Mouse (Mus musculus) heart, postnatal 0 days (tissue): ENCODE data around the gene Foxp4. TPM values are rescaled to one million over a fixed set of nuclear protein-coding genes. Genes with fewer than 3 reads are reported as not detected.

Source experiments
- ATAC-seq: fragments of 200-750 bp; cut with Nextera tagmentation; 2 replicates; pipeline ENCODE4 v1.8.0; 2017; ENCODE audit warnings: low read depth, moderate number of reproducible peaks, moderate library complexity; ENCODE audit not compliant: insufficient read depth
- DNase-seq: peaks from one replicate; pipeline ENCODE4 v3.0.0-alpha.2; 2016; ENCODE audit warnings: low spot score
- H3K27ac ChIP-seq: fragments of 300-500 bp; sonication (generic); 2 replicates; pipeline ENCODE4 v1.5.1; 2014; ENCODE audit warnings: low read depth, mild to moderate bottlenecking
- H3K27me3 ChIP-seq: fragments of 300-500 bp; sonication (generic); 2 replicates; pipeline ENCODE4 v1.6.1; 2014; ENCODE audit warnings: low read length, mixed read lengths; ENCODE audit not compliant: control insufficient read depth, insufficient read depth
- H3K36me3 ChIP-seq: fragments of 300-500 bp; sonication (generic); replicated peaks from 2 replicates; pipeline ENCODE4 v1.6.1; 2014; ENCODE audit warnings: low read length, mixed read lengths; ENCODE audit not compliant: control insufficient read depth, insufficient read depth
- H3K4me1 ChIP-seq: fragments of 300-500 bp; sonication (generic); 2 replicates; pipeline ENCODE4 v1.6.1; 2014; ENCODE audit warnings: antibody characterized with exemption; ENCODE audit not compliant: control insufficient read depth, insufficient read depth
- H3K4me2 ChIP-seq: fragments of 300-500 bp; sonication (generic); 2 replicates; pipeline ENCODE4 v1.6.1; 2014; ENCODE audit warnings: low read depth, mild to moderate bottlenecking, low read length, moderate library complexity
- H3K4me3 ChIP-seq: fragments of 300-500 bp; sonication (generic); 2 replicates; pipeline ENCODE4 v1.5.1; 2014; ENCODE audit warnings: low read depth, low read length
- H3K9ac ChIP-seq: fragments of 300-500 bp; sonication (generic); replicated peaks from 2 replicates; pipeline ENCODE4 v1.6.1; 2014; ENCODE audit warnings: low read depth, low read length, mixed read lengths
- H3K9me3 ChIP-seq: fragments of 300-500 bp; sonication (generic); replicated peaks from 2 replicates; pipeline ENCODE4 v1.6.1; 2016; ENCODE audit warnings: low read length; ENCODE audit not compliant: control insufficient read depth
- CTCF ChIP-seq: IDR thresholded peaks from 2 replicates; pipeline ENCODE4 v1.5.1; 2016; ENCODE audit warnings: antibody characterized with exemption, control low read depth, low read depth
- EP300 ChIP-seq: IDR thresholded peaks from 2 replicates; pipeline ENCODE4 v1.6.1; 2016; ENCODE audit warnings: antibody characterized with exemption, low read depth
- WGBS: fragments of 180-500 bp; shearing (Covaris S2); extraction: QIAGEN DNeasy Blood & Tissue Kit; methylation state at CpG from one replicate; pipeline ENCODE4 v1.1.7; 2014; 5-methylcytosine and 5-hydroxymethylcytosine counted together
- polyA plus RNA-seq: library from polyadenylated mRNA; unstranded; fragments of >200 nt; fragmentation: Nextera tagmentation; extraction: Ambion mirVana; gene quantifications from 2 replicates; pipeline ENCODE4 v1.2.1, GENCODE M21; 2015
- total RNA-seq: library from RNA; depleted of rRNA; stranded (reverse); fragments of >200 nt; gene quantifications from 2 replicates; pipeline ENCODE4 v1.2.3, GENCODE M21; 2014; ENCODE audit warnings: low replicate concordance

The Foxp4 gene
- total and polyA plus RNA-seq, 2 experiments from 2014 or later: 3.3 to 21.0 TPM

- Histone ChIP-seq H3K36me3 (no peaks in the 10 kb centered on the region), H3K27me3 (peaks cover 6% of the 10 kb centered on the region; the same call in 1 of the 2 replicates), H3K27ac (no peak overlapping the region), H3K9me3 (no peaks in the 10 kb centered on the region), H3K4me3 (no peak overlapping the region), H3K4me2 (no peak overlapping the region), H3K9ac (no peak overlapping the region), H3K4me1 (peaks cover 3% of the 10 kb centered on the region; the same call in 1 of the 2 replicates)
- 84% methylated on average over 5 of the region's 5 CpGs for WGBS
- TF ChIP-seq EP300 (no peak), CTCF (no peak)
- no peak for DNase-seq
- no peak for ATAC-seq
These were observed 26.4 kb upstream of the Foxp4 start for GRCm38 (mm10) chr17:47950831-47951230.

DNA sequence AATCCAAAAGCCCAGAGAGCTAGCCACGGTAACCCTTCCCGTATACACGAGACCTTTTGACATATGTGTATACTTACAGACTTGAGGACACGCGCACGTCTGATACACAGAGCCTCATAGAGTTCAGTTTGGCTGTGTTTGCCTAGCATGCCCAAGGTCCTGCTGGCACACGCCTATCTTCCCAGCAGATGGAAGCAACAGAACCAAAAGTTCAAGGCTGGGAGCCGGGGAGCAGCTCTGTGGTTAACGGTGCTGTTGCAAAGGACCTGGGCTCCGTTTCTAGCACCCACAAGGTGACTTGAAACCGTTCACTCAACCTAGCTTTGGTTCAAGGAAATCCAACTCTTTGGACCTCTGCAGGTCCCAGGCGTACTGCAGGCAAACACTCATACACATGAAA is 25.0 kb upstream of the Foxp4 start:
- Histone ChIP-seq H3K4me3 (no peak overlapping the region), H3K4me2 (no peak overlapping the region), H3K27ac (no peak overlapping the region), H3K4me1 (no peaks in the 10 kb centered on the region), H3K9me3 (no peaks in the 10 kb centered on the region), H3K36me3 (no peaks in the 10 kb centered on the region), H3K9ac (no peak overlapping the region), H3K27me3 (peaks cover 6% of the 10 kb centered on the region; the same call in 1 of the 2 replicates)
- WGBS: 89% methylated on average over 12 of the region's 12 CpGs
- DNase-seq: no peak
- ATAC-seq: no peak
- TF ChIP-seq EP300 (no peak), CTCF (no peak)

- TF ChIP-seq CTCF: no peak
- no peak for TF ChIP-seq EP300
- Histone ChIP-seq H3K27ac (no peak overlapping the region), H3K27me3 (peaks cover 6% of the 10 kb centered on the region; the same call in 1 of the 2 replicates), H3K9ac (no peak overlapping the region), H3K36me3 (no peaks in the 10 kb centered on the region), H3K4me1 (no peaks in the 10 kb centered on the region), H3K4me2 (no peak overlapping the region), H3K4me3 (no peak overlapping the region), H3K9me3 (no peaks in the 10 kb centered on the region)
- no peak for DNase-seq
- WGBS: 68% methylated on average over 5 of the region's 5 CpGs
- ATAC-seq: no peak
These were observed 24.3 kb upstream of the Foxp4 start for GRCm38 (mm10) chr17:47948753-47949152.

DNA sequence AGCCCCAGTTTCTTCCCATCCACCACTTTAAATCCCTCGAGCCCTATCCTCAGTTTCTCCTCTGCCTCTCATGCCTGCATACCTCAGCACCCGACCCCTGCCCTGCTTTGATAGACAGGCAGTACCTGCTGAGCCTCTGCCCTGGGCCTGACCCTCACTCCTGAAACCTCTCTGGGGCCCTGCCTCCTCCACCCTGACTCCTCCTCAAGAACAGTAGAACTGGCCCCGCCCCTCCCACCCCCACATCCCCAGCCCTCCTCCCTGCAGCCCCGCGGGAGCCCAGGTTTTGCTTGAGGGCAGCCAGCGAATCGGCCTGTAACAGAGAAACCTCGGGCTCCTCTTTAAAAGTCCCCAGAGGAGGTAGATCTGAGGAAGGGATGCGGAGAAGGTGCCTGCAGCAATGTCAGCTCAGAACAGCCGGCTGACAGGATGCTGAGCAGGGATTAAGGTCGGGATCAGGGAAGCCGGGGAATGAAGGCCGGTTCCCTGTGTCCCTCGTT is 22.5 kb upstream of the Foxp4 start:
- H3K27me3 ChIP-seq: peaks cover 6% of the 10 kb centered on the region; the same call in 1 of the 2 replicates
- DNase-seq (no peak), ATAC-seq (no peak)
- no peaks in the 10 kb centered on the region for H3K36me3 ChIP-seq
- H3K27ac ChIP-seq: no peak overlapping the region
- no peaks in the 10 kb centered on the region for H3K9me3 ChIP-seq
- WGBS: 13% methylated on average over 14 of the region's 14 CpGs
- no peak overlapping the region for H3K4me3 ChIP-seq
- no peak overlapping the region for H3K9ac ChIP-seq
- no peaks in the 10 kb centered on the region for H3K4me1 ChIP-seq
- TF ChIP-seq EP300: no peak
- no peak for TF ChIP-seq CTCF
- H3K4me2 ChIP-seq: no peak overlapping the region; the same call in 1 of the 2 replicates

DNA sequence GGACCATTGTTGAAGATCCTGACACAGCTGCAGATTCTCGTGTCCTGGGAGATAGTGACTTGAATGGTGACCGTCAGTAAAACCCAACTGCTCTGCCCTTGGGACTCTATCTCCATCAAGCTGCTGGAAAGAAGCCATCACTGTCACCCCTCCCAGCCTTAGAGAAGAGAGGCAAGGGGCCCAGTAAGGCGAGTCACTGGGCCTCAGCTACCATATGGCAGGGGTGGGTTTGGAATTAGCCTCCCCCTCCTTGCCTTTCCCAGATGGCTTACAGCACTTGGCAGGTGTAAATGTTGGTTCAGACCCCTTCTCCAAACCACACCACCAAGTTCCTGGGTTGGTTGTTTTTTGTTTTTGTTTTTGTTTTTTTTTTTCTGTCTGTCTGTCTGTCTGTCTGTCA is 21.7 kb upstream of the Foxp4 start:
- Histone ChIP-seq H3K9me3 (no peaks in the 10 kb centered on the region), H3K27ac (no peak overlapping the region), H3K36me3 (no peaks in the 10 kb centered on the region), H3K4me3 (no peak overlapping the region), H3K4me1 (no peaks in the 10 kb centered on the region), H3K9ac (no peak overlapping the region), H3K27me3 (peaks cover 6% of the 10 kb centered on the region; the same call in 1 of the 2 replicates), H3K4me2 (no peak overlapping the region)
- WGBS: 55% methylated on average over 3 of the region's 3 CpGs
- ATAC-seq: no peak
- no peak for TF ChIP-seq EP300
- TF ChIP-seq CTCF: no peak
- DNase-seq: no peak
